Mouse (Mus musculus) frontal cortex, postnatal 36 days (tissue): ENCODE results near the gene Vmn2r83.

Source experiments
- DNase-seq, 2 experiments: peaks; one replicate each; pipeline ENCODE4 v3.0.0; 2022; ENCODE audit warnings: low spot score in 2 of 2

The Vmn2r83 gene

GRCm38 (mm10) chr10:79537781-79538180 lies 69.2 kb downstream of the Vmn2r83 start:
- DNase-seq, result no peak

- DNase-seq, result no peak
Observed at GRCm38 (mm10) chr10:79538323-79538722, 69.8 kb downstream of the Vmn2r83 start.

DNA sequence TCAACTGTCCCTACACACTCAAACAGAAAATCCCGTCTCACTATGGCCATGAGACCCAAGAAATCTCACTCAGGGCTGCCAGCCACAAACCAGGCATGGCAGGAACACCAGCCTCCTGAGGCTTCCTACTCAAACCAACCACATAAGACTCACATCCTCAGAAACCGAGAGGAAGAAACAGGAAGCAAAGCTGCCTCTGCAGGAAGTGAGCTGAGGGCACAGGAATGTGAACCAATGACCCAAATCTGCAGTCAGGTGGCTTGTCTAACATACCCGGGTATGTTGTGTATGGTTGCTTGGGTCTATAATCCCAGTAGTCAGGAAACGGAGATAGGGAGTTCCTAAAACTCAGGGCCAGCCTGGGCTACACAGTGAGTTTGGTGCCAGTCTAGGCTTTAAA lies 70.3 kb downstream of the Vmn2r83 start:
- DNase-seq, result no peak

- no peak for DNase-seq
Observed at GRCm38 (mm10) chr10:79539701-79540495, 71.4 kb downstream of the Vmn2r83 start.

DNA sequence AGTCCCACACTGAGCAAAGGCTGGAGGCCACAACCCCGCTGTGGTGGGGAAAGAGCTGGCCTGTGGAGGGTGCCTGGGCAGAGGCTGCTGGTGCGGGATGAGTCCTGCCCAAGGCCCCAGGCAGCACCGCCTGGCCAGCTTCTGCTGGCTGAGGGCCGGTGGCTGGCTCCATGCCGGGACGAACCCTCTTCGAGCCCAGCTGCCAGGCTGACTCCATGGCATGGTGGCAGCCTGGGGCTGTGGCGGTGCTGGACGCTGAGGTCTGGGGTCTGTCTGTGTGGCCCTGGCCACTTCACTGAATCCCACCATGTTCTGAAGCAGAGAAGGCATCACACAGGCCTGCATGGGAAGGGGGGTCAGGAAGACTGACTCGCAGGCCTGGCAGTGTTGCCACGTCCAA lies 72.2 kb downstream of the Vmn2r83 start:
- no peak for DNase-seq

DNA sequence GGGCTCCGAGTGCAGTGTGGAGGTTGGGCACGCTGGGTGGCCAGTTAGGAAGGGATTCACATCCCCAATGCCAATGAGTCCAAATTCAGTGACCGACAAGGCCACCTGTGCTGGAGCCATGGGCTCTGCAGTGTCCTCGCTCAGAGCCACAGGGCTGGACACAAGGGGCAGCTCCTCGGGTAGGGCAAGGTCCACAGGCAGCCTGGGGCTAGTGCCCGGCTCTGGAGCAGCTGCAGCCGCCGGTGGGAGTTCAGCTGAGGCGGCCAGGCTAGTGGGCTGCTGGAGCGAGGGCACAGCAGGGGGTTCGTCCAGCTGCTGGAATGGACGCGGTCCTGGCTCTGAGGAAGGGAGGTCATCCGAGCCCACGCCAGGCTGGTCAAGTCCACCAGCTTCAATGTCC lies 73.0 kb downstream of the Vmn2r83 start:
- DNase-seq, result no peak

GRCm38 (mm10) chr10:79542171-79542570 lies 73.6 kb downstream of the Vmn2r83 start:
- no peak for DNase-seq
